Mouse (Mus musculus): ENCODE data around the gene Fbxo42.

The Fbxo42 gene

GRCm38 (mm10) chr4:141178500-141178899 is 30.8 kb downstream of the Fbxo42 start:
- no peak for DNase-seq

- no peak for DNase-seq
These were observed 33.1 kb downstream of the Fbxo42 start for GRCm38 (mm10) chr4:141180831-141181230.

- no peak for DNase-seq
These were observed 34.3 kb downstream of the Fbxo42 start for GRCm38 (mm10) chr4:141181981-141182380.

GRCm38 (mm10) chr4:141183932-141184331 is 36.2 kb downstream of the Fbxo42 start:
- no peak for DNase-seq

GRCm38 (mm10) chr4:141184426-141184825 is 36.7 kb downstream of the Fbxo42 start:
- DNase-seq, result no peak

GRCm38 (mm10) chr4:141186923-141187836 is 39.5 kb downstream of the Fbxo42 start:
- peak; percentile 22 for DNase-seq

- no peak for DNase-seq
These were observed 43.6 kb downstream of the Fbxo42 start for GRCm38 (mm10) chr4:141191294-141191693.

GRCm38 (mm10) chr4:141194553-141194952 is 46.8 kb downstream of the Fbxo42 start:
- no peak for DNase-seq

GRCm38 (mm10) chr4:141196981-141197685 is 49.4 kb downstream of the Fbxo42 start:
- no peak for DNase-seq

- no peak for DNase-seq
These were observed 49.9 kb downstream of the Fbxo42 start for GRCm38 (mm10) chr4:141197686-141198035.

GRCm38 (mm10) chr4:141200906-141201305 is 53.2 kb downstream of the Fbxo42 start:
- DNase-seq, result peak; percentile 43

GRCm38 (mm10) chr4:141202192-141202591 is 54.5 kb downstream of the Fbxo42 start:
- no peak for DNase-seq

- peak; percentile 23 for DNase-seq
These were observed 56.9 kb downstream of the Fbxo42 start for GRCm38 (mm10) chr4:141204580-141205061.

GRCm38 (mm10) chr4:141207081-141207480 is 59.4 kb downstream of the Fbxo42 start:
- no peak for DNase-seq

GRCm38 (mm10) chr4:141210524-141211219 is 63.0 kb downstream of the Fbxo42 start:
- DNase-seq, result no peak

- no peak for DNase-seq
These were observed 63.9 kb downstream of the Fbxo42 start for GRCm38 (mm10) chr4:141211646-141212045.

- DNase-seq, result no peak
These were observed 65.2 kb downstream of the Fbxo42 start for GRCm38 (mm10) chr4:141212892-141213291.

GRCm38 (mm10) chr4:141213342-141213741 is 65.6 kb downstream of the Fbxo42 start:
- DNase-seq, result no peak

- peak; percentile 96 for DNase-seq
These were observed 66.1 kb downstream of the Fbxo42 start, which contains the start of gene Rsg1 for GRCm38 (mm10) chr4:141213770-141214336. Rsg1 (plus strand) TSS chr4:141213956.

GRCm38 (mm10) chr4:141214337-141214851 is 66.7 kb downstream of the Fbxo42 start:
- no peak for DNase-seq

GRCm38 (mm10) chr4:141219583-141220213 is 72.0 kb downstream of the Fbxo42 start:
- DNase-seq, result no peak

- DNase-seq, result no peak
These were observed 74.1 kb downstream of the Fbxo42 start for GRCm38 (mm10) chr4:141221848-141222247.
